ENCODE assay signal across 14 mouse cellular contexts in genomic region chr15:97187831-97188230, GRCm38 (mm10). TPM values are rescaled to one million over a fixed set of nuclear protein-coding genes. Genes with fewer than 3 reads are reported as not detected.
DNase-seq lines count a peak whose midpoint lies in the region; ATAC-seq and TF ChIP-seq lines count a peak whose summit lies in the region.
"Had no signal": no experiment of that assay in that cellular context is flagged by ENCODE, and none has a peak within 500 bp of the region (broad histone marks: within the 10 kb centered on the region; RNA-seq: fewer than 3 reads in every experiment).

No protein-coding gene starts in this region.

- no peaks in the 10 kb centered on the region for H3K9me3 ChIP-seq in kidney, postnatal 0 days (replicated peaks; ENCODE audit: low read length)
- H3K9me3 ChIP-seq: forebrain, embryonic 15.5 days; midbrain, embryonic 12.5 days had no signal

- no peak overlapping the region for H3K27ac ChIP-seq in kidney, postnatal 0 days
- H3K27ac ChIP-seq: forebrain, embryonic 15.5 days; midbrain, embryonic 12.5 days had no signal

- POLR2A ChIA-PET in Patski (lab: Charles Lee) = interaction anchor here (0.6 kb wide), 1 partner anchor 670 kb away, joined by 4 read pairs; no protein-coding TSS in a partner anchor

- no peaks in the 10 kb centered on the region for H3K36me3 ChIP-seq in kidney, postnatal 0 days (ENCODE audit: insufficient read depth, low read length)
- H3K36me3 ChIP-seq: forebrain, embryonic 15.5 days; midbrain, embryonic 12.5 days had no signal

- H3K4me2 ChIP-seq in kidney, postnatal 0 days (ENCODE audit: low read length) = no peak overlapping the region
- H3K4me2 ChIP-seq: forebrain, embryonic 15.5 days; midbrain, embryonic 12.5 days had no signal

- peak; percentile 55 for DNase-seq in embryo, embryonic 11 days
- no peak for DNase-seq in embryo, embryonic 10.5 days (ENCODE audit: low spot score)
- DNase-seq in kidney, postnatal 0 days (ENCODE audit: low spot score) = peak; percentile 69
- no peak for DNase-seq in kidney, adult 8-10 months
- peak; percentile 36 for DNase-seq in 416B (ENCODE audit: low read depth)
- DNase-seq in Patski (ENCODE audit: low read depth, low spot score) = no peak
- no peak for DNase-seq in spleen, postnatal 36 days (ENCODE audit: low spot score in 2 of 2)
- no peak for DNase-seq in left cerebral cortex, postnatal 25 days (ENCODE audit: low spot score in 2 of 2)
- DNase-seq: cerebellum, adult 18-20 months; kidney, postnatal 14 days; lung, postnatal 36 days; thymus, postnatal 36 days had no signal

- TF ChIP-seq CTCF in kidney, postnatal 0 days (IDR thresholded peaks at IDR 0.05; ENCODE audit: low read depth) = peak; percentile 73
- peak; percentile 42 for TF ChIP-seq CTCF in Patski (IDR thresholded peaks at IDR 0.05)

- H3K9ac ChIP-seq in kidney, postnatal 0 days (ENCODE audit: low read depth, low read length) = no peak overlapping the region
- H3K9ac ChIP-seq: forebrain, embryonic 15.5 days; midbrain, embryonic 12.5 days had no signal

- no peak for ATAC-seq in kidney, postnatal 0 days (replicated peaks; ENCODE audit: low FRiP score, low read depth)
- ATAC-seq in Patski = no peak
- ATAC-seq: forebrain, embryonic 15.5 days had no signal

- intact Hi-C loops in left cerebral cortex, postnatal 25 days (cut with DNase I) = loop anchor here (2.0 to 10.0 kb wide), 2 partner anchors 253 to 643 kb away; no protein-coding TSS in a partner anchor

- H3K4me3 ChIP-seq in kidney, postnatal 0 days (replicated peaks; ENCODE audit: low read depth, low read length) = no peak overlapping the region
- H3K4me3 ChIP-seq: forebrain, embryonic 15.5 days; midbrain, embryonic 12.5 days had no signal

- no peaks in the 10 kb centered on the region for H3K27me3 ChIP-seq in kidney, postnatal 0 days (ENCODE audit: insufficient read depth, low read length)
- H3K27me3 ChIP-seq in Patski = no peaks in the 10 kb centered on the region
- H3K27me3 ChIP-seq: forebrain, embryonic 15.5 days; midbrain, embryonic 12.5 days had no signal

- CTCF ChIA-PET in Patski (lab: Charles Lee) = no interaction called here

- 0 out of 2 replicates have a peak, but pooled peaks cover 1% of the 10 kb centered on the region for H3K4me1 ChIP-seq in kidney, postnatal 0 days (replicated peaks; ENCODE audit: insufficient read depth, low read length)
- H3K4me1 ChIP-seq: forebrain, embryonic 15.5 days; midbrain, embryonic 12.5 days had no signal

- WGBS in kidney, postnatal 0 days = 33% methylated on average over 3 of the region's 3 CpGs

- in situ Hi-C loops in Patski (cut with MboI; ENCODE audit: low pct_unique_long_range_greater_than_20kb) = loop anchor here (5.0 to 10.0 kb wide), 4 partner anchors 51 to 643 kb away; no protein-coding TSS in a partner anchor

RNA-seq across cellular contexts. Expression of gene Pced1b, which starts 59.1 kb away (rescaled TPM):
- polyA plus RNA-seq in kidney, postnatal 0 days (2015; fragmentation: Nextera tagmentation; extraction: Ambion mirVana) = 6.6 and 8.0 TPM in 2 replicates
- 10.7 TPM for polyA plus RNA-seq in Patski (2021)
- total RNA-seq in left cerebral cortex, postnatal 25 days (2021) = 1 to 10 TPM; 5.6 to 6.7 TPM

RNA-seq across cellular contexts. Expression of gene Amigo2, which starts 59.3 kb away (rescaled TPM):
- 11.8 and 12.2 TPM in 2 replicates for polyA plus RNA-seq in kidney, postnatal 0 days (2015; fragmentation: Nextera tagmentation; extraction: Ambion mirVana)
- 4.5 TPM for polyA plus RNA-seq in Patski (2021)
- 1 to 10 TPM; 5.3 to 6.6 TPM for total RNA-seq in left cerebral cortex, postnatal 25 days (2021)

Comparison
In these comparisons a context has a peak if more than half of its experiments do, and no peak if none do; other contexts are left out.
1. DNase-seq: peak in embryo, embryonic 11 days (single experiment), kidney, postnatal 0 days (single experiment) and 416B (single experiment); none in embryo, embryonic 10.5 days (single experiment), kidney, adult 8-10 months (0 of 2), Patski (single experiment), spleen, postnatal 36 days (0 of 2) and left cerebral cortex, postnatal 25 days (0 of 2).